ENCODE assay signal across 28 mouse cellular contexts in genomic region chr7:127923714-127924113, GRCm38 (mm10). TPM values are rescaled to one million over a fixed set of nuclear protein-coding genes. Genes with fewer than 3 reads are reported as not detected.
DNase-seq lines count a peak whose midpoint lies in the region; ATAC-seq and TF ChIP-seq lines count a peak whose summit lies in the region.
"Had no signal": no experiment of that assay in that cellular context is flagged by ENCODE, and none has a peak within 500 bp of the region (broad histone marks: within the 10 kb centered on the region; RNA-seq: fewer than 3 reads in every experiment).

No protein-coding gene starts in this region.

- H3K9me3 ChIP-seq in kidney, embryonic 15.5 days (replicated peaks), result no peaks in the 10 kb centered on the region
- H3K9me3 ChIP-seq in lung, embryonic 16.5 days (ENCODE audit: control insufficient read depth, low read length), result no peaks in the 10 kb centered on the region
- no peaks in the 10 kb centered on the region for H3K9me3 ChIP-seq in intestine, embryonic 16.5 days (ENCODE audit: control insufficient read depth, low read length)
- H3K9me3 ChIP-seq: embryonic facial prominence, embryonic 10.5 days; forebrain, embryonic 15.5 days; hindbrain, embryonic 15.5 days; limb, embryonic 13.5 days; liver, embryonic 13.5 days; midbrain, embryonic 15.5 days; neural tube, embryonic 12.5 days had no signal

- peak overlapping the region; percentile 93 for H3K27ac ChIP-seq in kidney, embryonic 15.5 days
- H3K27ac ChIP-seq in lung, embryonic 16.5 days (ENCODE audit: low read length), result peak overlapping the region; percentile 47
- H3K27ac ChIP-seq in intestine, embryonic 16.5 days (ENCODE audit: low read length), result peak overlapping the region; percentile 54
- no peak overlapping the region for H3K27ac ChIP-seq in gastrocnemius, adult 2 months
- H3K27ac ChIP-seq: forebrain, embryonic 15.5 days; hindbrain, embryonic 15.5 days; limb, embryonic 13.5 days; midbrain, embryonic 15.5 days; neural tube, embryonic 12.5 days had no signal

- peaks cover 2% of the 10 kb centered on the region for H3K27me3 ChIP-seq in kidney, embryonic 15.5 days
- H3K27me3 ChIP-seq in lung, embryonic 16.5 days (ENCODE audit: control insufficient read depth, insufficient read depth, low read depth, low read length), result no peaks in the 10 kb centered on the region
- no peaks in the 10 kb centered on the region for H3K27me3 ChIP-seq in intestine, embryonic 16.5 days (replicated peaks; ENCODE audit: control insufficient read depth, insufficient read depth, low read length)
- H3K27me3 ChIP-seq: CH12.LX; liver, embryonic 13.5 days had no signal

- no peak for TF ChIP-seq CTCF in gastrocnemius, adult 2 months (IDR thresholded peaks at IDR 0.05)

- no peak overlapping the region for H3K4me3 ChIP-seq in kidney, embryonic 15.5 days (replicated peaks)
- no peak overlapping the region for H3K4me3 ChIP-seq in lung, embryonic 16.5 days (ENCODE audit: low read length)
- H3K4me3 ChIP-seq in intestine, embryonic 16.5 days (ENCODE audit: low read length), result no peak overlapping the region
- no peak overlapping the region for H3K4me3 ChIP-seq in gastrocnemius, adult 2 months
- H3K4me3 ChIP-seq: embryonic facial prominence, embryonic 10.5 days; forebrain, embryonic 15.5 days; hindbrain, embryonic 15.5 days; limb, embryonic 13.5 days; liver, embryonic 13.5 days; midbrain, embryonic 15.5 days; neural tube, embryonic 12.5 days had no signal

- H3K4me1 ChIP-seq in kidney, embryonic 15.5 days, result peaks cover 47% of the 10 kb centered on the region
- H3K4me1 ChIP-seq in lung, embryonic 16.5 days (replicated peaks; ENCODE audit: control insufficient read depth, insufficient read depth, low read length), result peaks cover 26% of the 10 kb centered on the region
- peaks cover 26% of the 10 kb centered on the region for H3K4me1 ChIP-seq in intestine, embryonic 16.5 days (ENCODE audit: control insufficient read depth, insufficient read depth, low read length)
- H3K4me1 ChIP-seq: forebrain, embryonic 15.5 days; hindbrain, embryonic 15.5 days; midbrain, embryonic 15.5 days; neural tube, embryonic 12.5 days had no signal

- H3K9ac ChIP-seq in kidney, embryonic 15.5 days, result no peak overlapping the region
- H3K9ac ChIP-seq in lung, embryonic 16.5 days (ENCODE audit: low read length), result no peak overlapping the region; the same call in 1 of the 2 replicates
- no peak overlapping the region for H3K9ac ChIP-seq in intestine, embryonic 16.5 days (ENCODE audit: low read depth, low read length)
- H3K9ac ChIP-seq: forebrain, embryonic 15.5 days; hindbrain, embryonic 15.5 days; limb, embryonic 13.5 days; liver, embryonic 13.5 days; midbrain, embryonic 15.5 days; neural tube, embryonic 12.5 days had no signal

- WGBS in kidney, embryonic 15.5 days, result 80% methylated on average over 5 of the region's 5 CpGs
- WGBS in lung, embryonic 16.5 days, result 70% methylated on average over 5 of the region's 5 CpGs
- WGBS in intestine, embryonic 16.5 days, result 87% methylated on average over 5 of the region's 5 CpGs

- intact Hi-C loops in gastrocnemius, adult 2 months (cut with DNase I), result no loop called here

- H3K4me2 ChIP-seq in kidney, embryonic 15.5 days, result no peak overlapping the region
- H3K4me2 ChIP-seq in lung, embryonic 16.5 days (ENCODE audit: low read depth, low read length), result no peak overlapping the region
- no peak overlapping the region for H3K4me2 ChIP-seq in intestine, embryonic 16.5 days (ENCODE audit: low read depth, low read length)
- H3K4me2 ChIP-seq: forebrain, embryonic 15.5 days; heart, embryonic 11.5 days; hindbrain, embryonic 15.5 days; limb, embryonic 13.5 days; liver, embryonic 13.5 days; midbrain, embryonic 15.5 days; neural tube, embryonic 12.5 days had no signal

- no peak for ATAC-seq in kidney, embryonic 15.5 days (replicated peaks; ENCODE audit: low FRiP score)
- no peak for ATAC-seq in lung, embryonic 16.5 days (ENCODE audit: low read depth)
- ATAC-seq in intestine, embryonic 16.5 days, result no peak
- ATAC-seq: forebrain, embryonic 15.5 days; midbrain, embryonic 15.5 days had no signal

- peaks cover 66% of the 10 kb centered on the region for H3K36me3 ChIP-seq in kidney, embryonic 15.5 days
- peaks cover 12% of the 10 kb centered on the region for H3K36me3 ChIP-seq in lung, embryonic 16.5 days (ENCODE audit: control insufficient read depth, insufficient read depth, low read length)
- H3K36me3 ChIP-seq in intestine, embryonic 16.5 days (ENCODE audit: control insufficient read depth, insufficient read depth, low read length), result peaks cover 5% of the 10 kb centered on the region; the same call in 1 of the 2 replicates

- no peak for DNase-seq in kidney, adult 8-10 months
- no peak for DNase-seq in lung, postnatal 10 days
- DNase-seq in gastrocnemius, adult 2 months, result no peak
- no peak for DNase-seq in cerebellum, adult 11-12 months
- DNase-seq: adrenal gland, adult 8-10 months; B cell, adult 2 months; cerebellum, adult 9-11 months; gastrocnemius, postnatal 10 days; liver, embryonic 13.5 days; lung, postnatal 4 days; right cerebral cortex, postnatal 25 days; spleen, adult 18-20 months; thymus, adult 18-20 months; thymus, postnatal 36 days had no signal

RNA-seq across cellular contexts. Expression of gene Prss8, which starts 6.2 kb away (rescaled TPM):
- polyA plus RNA-seq in kidney, embryonic 15.5 days (2015; fragmentation: Nextera tagmentation; extraction: Ambion mirVana), result 56.9 and 59.5 TPM in 2 replicates
- polyA plus RNA-seq in lung, embryonic 16.5 days (2015; fragmentation: Nextera tagmentation; extraction: Ambion mirVana), result 101 and 108 TPM in 2 replicates
- 82.2 and 90.8 TPM in 2 replicates for polyA plus RNA-seq in intestine, embryonic 16.5 days (2015; fragmentation: Nextera tagmentation; extraction: Ambion mirVana)
- total RNA-seq in gastrocnemius, adult 2 months (2021), result not detected
- total RNA-seq: common myeloid progenitor, adult 5-6 weeks; gastrocnemius, postnatal 10 days; granulocyte monocyte progenitor cell, adult 5-6 weeks; hematopoietic stem cell, adult 5-6 weeks had no signal

RNA-seq across cellular contexts. Expression of gene Kat8, which starts 11.4 kb away (rescaled TPM):
- 41.8 and 43.5 TPM in 2 replicates for polyA plus RNA-seq in kidney, embryonic 15.5 days (2015; fragmentation: Nextera tagmentation; extraction: Ambion mirVana)
- polyA plus RNA-seq in lung, embryonic 16.5 days (2015; fragmentation: Nextera tagmentation; extraction: Ambion mirVana), result 37.2 and 38.9 TPM in 2 replicates
- 27.3 and 29.2 TPM in 2 replicates for polyA plus RNA-seq in intestine, embryonic 16.5 days (2015; fragmentation: Nextera tagmentation; extraction: Ambion mirVana)
- total RNA-seq in gastrocnemius, adult 2 months (2021), result 10 to 100 TPM; 24.3 to 26.6 TPM

RNA-seq across cellular contexts. Expression of gene Bckdk, which starts 19.8 kb away (rescaled TPM):
- polyA plus RNA-seq in kidney, embryonic 15.5 days (2015; fragmentation: Nextera tagmentation; extraction: Ambion mirVana), result 120 and 140 TPM in 2 replicates
- polyA plus RNA-seq in lung, embryonic 16.5 days (2015; fragmentation: Nextera tagmentation; extraction: Ambion mirVana), result 129 and 133 TPM in 2 replicates
- 184 and 198 TPM in 2 replicates for polyA plus RNA-seq in intestine, embryonic 16.5 days (2015; fragmentation: Nextera tagmentation; extraction: Ambion mirVana)
- 100 to 1,000 TPM; 169 to 177 TPM for total RNA-seq in gastrocnemius, adult 2 months (2021)

RNA-seq across cellular contexts. Expression of gene Prss36, which starts 22.8 kb away (rescaled TPM):
- 11.5 and 12.4 TPM in 2 replicates for polyA plus RNA-seq in kidney, embryonic 15.5 days (2015; fragmentation: Nextera tagmentation; extraction: Ambion mirVana)
- polyA plus RNA-seq in lung, embryonic 16.5 days (2015; fragmentation: Nextera tagmentation; extraction: Ambion mirVana), result 12.3 and 12.4 TPM in 2 replicates
- 9.6 and 10.3 TPM in 2 replicates for polyA plus RNA-seq in intestine, embryonic 16.5 days (2015; fragmentation: Nextera tagmentation; extraction: Ambion mirVana)
- 1 to 10 TPM; 6.0 to 7.1 TPM for total RNA-seq in gastrocnemius, adult 2 months (2021)

RNA-seq across cellular contexts. Expression of gene Vkorc1, which starts 28.3 kb away (rescaled TPM):
- polyA plus RNA-seq in kidney, embryonic 15.5 days (2015; fragmentation: Nextera tagmentation; extraction: Ambion mirVana), result 152 and 162 TPM in 2 replicates
- 159 and 162 TPM in 2 replicates for polyA plus RNA-seq in lung, embryonic 16.5 days (2015; fragmentation: Nextera tagmentation; extraction: Ambion mirVana)
- polyA plus RNA-seq in intestine, embryonic 16.5 days (2015; fragmentation: Nextera tagmentation; extraction: Ambion mirVana), result 260 and 261 TPM in 2 replicates
- total RNA-seq in gastrocnemius, adult 2 months (2021), result 10 to 100 TPM in 1 of 2 experiments, 1 to 10 TPM in 1; 9.2 to 12.6 TPM
